Mouse (Mus musculus) yolk sac, embryonic 10.5 days (tissue): ENCODE measurements around the gene Fgfr2.

Experiments used
- DNase-seq: peaks from one replicate; pipeline ENCODE4 v3.0.0-alpha.2; 2017; ENCODE audit warnings: low spot score

Gene Fgfr2

GRCm38 (mm10) chr7:132298412-132298990, 824.6 kb downstream of the Fgfr2 start:
- DNase-seq = no peak

GRCm38 (mm10) chr7:132296661-132297443, 826.3 kb downstream of the Fgfr2 start:
- no peak for DNase-seq

- DNase-seq = no peak
Measured at GRCm38 (mm10) chr7:132296132-132296531, 827.0 kb downstream of the Fgfr2 start.

GRCm38 (mm10) chr7:132287340-132287664, 835.8 kb downstream of the Fgfr2 start:
- no peak for DNase-seq

- DNase-seq = peak; percentile 77
Measured at GRCm38 (mm10) chr7:132286630-132287339, 836.4 kb downstream of the Fgfr2 start.

- no peak for DNase-seq
Measured at GRCm38 (mm10) chr7:132284795-132285194, 838.4 kb downstream of the Fgfr2 start.

GRCm38 (mm10) chr7:132284048-132284737, 839.0 kb downstream of the Fgfr2 start:
- no peak for DNase-seq

GRCm38 (mm10) chr7:132282576-132282975, 840.6 kb downstream of the Fgfr2 start:
- DNase-seq = no peak

GRCm38 (mm10) chr7:132282161-132282560, 841.0 kb downstream of the Fgfr2 start:
- no peak for DNase-seq

GRCm38 (mm10) chr7:132281753-132282152, 841.4 kb downstream of the Fgfr2 start:
- no peak for DNase-seq

- no peak for DNase-seq
Measured at GRCm38 (mm10) chr7:132278658-132279057, 844.5 kb downstream of the Fgfr2 start.

- DNase-seq = no peak
Measured at GRCm38 (mm10) chr7:132276287-132276686, 846.9 kb downstream of the Fgfr2 start.

- no peak for DNase-seq
Measured at GRCm38 (mm10) chr7:132273741-132274513, 849.2 kb downstream of the Fgfr2 start.

- DNase-seq = no peak
Measured at GRCm38 (mm10) chr7:132272984-132273383, 850.2 kb downstream of the Fgfr2 start.

- DNase-seq = no peak
Measured at GRCm38 (mm10) chr7:132270364-132270763, 852.8 kb downstream of the Fgfr2 start.

GRCm38 (mm10) chr7:132269661-132270060, 853.5 kb downstream of the Fgfr2 start:
- no peak for DNase-seq

GRCm38 (mm10) chr7:132267721-132268498, 855.2 kb downstream of the Fgfr2 start:
- DNase-seq = no peak

GRCm38 (mm10) chr7:132264763-132265162, 858.4 kb downstream of the Fgfr2 start:
- DNase-seq = no peak

GRCm38 (mm10) chr7:132263186-132263585, 860.0 kb downstream of the Fgfr2 start:
- DNase-seq = no peak

GRCm38 (mm10) chr7:132262696-132263095, 860.5 kb downstream of the Fgfr2 start:
- no peak for DNase-seq

- no peak for DNase-seq
Measured at GRCm38 (mm10) chr7:132261885-132262284, 861.3 kb downstream of the Fgfr2 start.
